Mouse (Mus musculus) CH12.LX (cell line): ENCODE measurements at regions not wholly inside any gene's neighbourhood (a gene's known extent, or its start where the extent isn't known, plus 50 kb on each side); places are given as distances from the start of the nearest gene placed in this dataset.

Experiments used
- CTCF ChIP-seq, 2 experiments: IDR thresholded peaks in 1 of 2; conservative IDR thresholded peaks in 1 of 2; 2 replicates each; pipeline ENCODE4 v1.5.1; 2011 to 2012; ENCODE audit warnings: low read depth in 2 of 2, low read length in 2 of 2, improper control_type of control experiment in 1 of 2, inconsistent platforms in 1 of 2, mild to moderate bottlenecking in 1 of 2, moderate library complexity in 1 of 2
- EP300 ChIP-seq: IDR thresholded peaks from 2 replicates; pipeline ENCODE4 v1.6.1; 2011; ENCODE audit warnings: low read length, improper control_type of control experiment

DNA sequence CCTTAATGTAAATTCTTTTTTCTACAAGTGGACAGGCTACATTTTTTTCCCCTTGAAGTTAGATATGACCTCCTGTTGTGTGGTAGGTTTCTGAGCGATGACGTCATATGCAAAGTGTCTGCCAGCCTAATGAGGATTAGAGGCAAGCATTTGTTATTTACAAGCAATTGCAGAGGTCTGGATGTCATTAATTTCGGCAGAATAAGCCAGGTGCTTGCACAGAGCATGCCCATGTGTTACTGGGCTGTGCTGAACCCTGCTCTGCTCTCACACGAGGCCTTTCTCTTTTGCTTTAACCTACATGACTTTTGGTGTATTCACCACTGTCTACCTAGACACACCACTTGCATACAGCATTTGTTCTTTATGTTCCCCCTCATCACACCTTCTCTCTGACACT is 316.5 kb downstream of the Mef2c start:
- TF ChIP-seq EP300 (no peak), CTCF (conservative IDR thresholded peaks at IDR 0.05 in 1 of 2, IDR thresholded peaks at IDR 0.05 in 1 of 2; ENCODE audit: low read depth in 2 of 2, low read length in 2 of 2) (no peak)
